ENCODE assay signal across 8 mouse cellular contexts in the genomic region with DNA sequence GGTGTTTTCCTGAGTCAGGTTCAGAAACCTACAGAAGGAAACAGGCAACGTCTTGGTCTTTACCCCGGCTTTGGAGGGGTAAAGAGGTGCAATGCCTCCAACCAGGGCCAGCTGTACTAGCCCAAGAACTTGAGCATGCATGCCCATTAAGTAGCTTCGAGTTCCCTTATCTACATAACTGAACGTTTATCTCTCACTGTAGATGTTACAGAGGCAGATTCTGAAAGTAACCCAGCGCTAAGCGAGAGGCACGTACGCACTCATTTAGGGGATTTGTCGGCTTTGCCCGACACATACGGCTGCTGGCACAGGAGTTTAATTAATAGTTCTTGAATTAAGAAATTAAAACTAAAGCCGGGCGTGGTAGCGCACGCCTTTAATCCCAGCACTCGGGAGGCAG. TPM values are rescaled to one million over a fixed set of nuclear protein-coding genes. Genes with fewer than 3 reads are reported as not detected.
DNase-seq lines count a peak whose midpoint lies in the region; ATAC-seq lines count a peak whose summit lies in the region.

No protein-coding gene starts in this region.

- H3K79me2 ChIP-seq in macrophage (ENCODE audit: inconsistent target) = no peaks in the 10 kb centered on the region

- intact Hi-C loops in left cerebral cortex, postnatal 36 days (cut with DNase I) = no loop called here

- no peaks in the 10 kb centered on the region for H3K36me3 ChIP-seq in heart, embryonic 10.5 days
- no peaks in the 10 kb centered on the region for H3K36me3 ChIP-seq in forebrain, embryonic 14.5 days (ENCODE audit: control insufficient read depth, insufficient read depth, low read length)
- no peaks in the 10 kb centered on the region for H3K36me3 ChIP-seq in macrophage (ENCODE audit: inconsistent target)

- peaks cover 12% of the 10 kb centered on the region for H3K4me1 ChIP-seq in heart, embryonic 10.5 days
- H3K4me1 ChIP-seq in forebrain, embryonic 14.5 days (ENCODE audit: control insufficient read depth, insufficient read depth, low read length) = 0 out of 2 replicates have a peak, but pooled peaks cover 3% of the 10 kb centered on the region

- H3K9me3 ChIP-seq in heart, embryonic 10.5 days = no peaks in the 10 kb centered on the region
- no peaks in the 10 kb centered on the region for H3K9me3 ChIP-seq in forebrain, embryonic 14.5 days (replicated peaks; ENCODE audit: control insufficient read depth, low read length)

- no peak for DNase-seq in heart, embryonic 10.5 days (ENCODE audit: low spot score)
- no peak for DNase-seq in heart, adult 18-20 months
- peak; percentile 47 for DNase-seq in CD4-positive, CD25-positive, alpha-beta regulatory T cell, adult 2 months (ENCODE audit: low read depth, low spot score)
- DNase-seq in forebrain, embryonic 14.5 days (ENCODE audit: low spot score) = peak; percentile 18
- no peak for DNase-seq in frontal cortex, adult 2 months (ENCODE audit: extremely low spot score in 1 of 2, low spot score in 1 of 2)
- DNase-seq in left cerebral cortex, postnatal 36 days (ENCODE audit: low spot score in 2 of 2) = no peak
- no peak for DNase-seq in right cerebral cortex, postnatal 25 days

- no peaks in the 10 kb centered on the region for H3K27me3 ChIP-seq in heart, embryonic 10.5 days (ENCODE audit: insufficient read depth, poor library complexity, severe bottlenecking)
- no peaks in the 10 kb centered on the region for H3K27me3 ChIP-seq in forebrain, embryonic 14.5 days (replicated peaks; ENCODE audit: control insufficient read depth, insufficient read depth, low read length)

- H3K27ac ChIP-seq in heart, embryonic 10.5 days = peak overlapping the region; percentile 93
- no peak overlapping the region for H3K27ac ChIP-seq in forebrain, embryonic 14.5 days (ENCODE audit: low read depth, low read length)
- no peak overlapping the region for H3K27ac ChIP-seq in macrophage

- 19% methylated on average over 16 of the region's 16 CpGs for WGBS in heart, embryonic 10.5 days
- 32% methylated on average over 16 of the region's 16 CpGs for WGBS in forebrain, embryonic 14.5 days
- 3% methylated on average over 16 of the region's 16 CpGs for WGBS in macrophage (ENCODE audit: missing documents)

- ATAC-seq in forebrain, embryonic 14.5 days = no peak; the same call in 1 of the 2 replicates

- H3K4me3 ChIP-seq in heart, embryonic 10.5 days = peak overlapping the region; percentile 81
- H3K4me3 ChIP-seq in forebrain, embryonic 14.5 days (ENCODE audit: low read depth, low read length) = peak overlapping the region; percentile 65
- H3K4me3 ChIP-seq in macrophage (ENCODE audit: inconsistent target) = peak overlapping the region; percentile 60

- H3K9ac ChIP-seq in forebrain, embryonic 14.5 days (ENCODE audit: low read length) = peak overlapping the region; percentile 81

- H3K4me2 ChIP-seq in forebrain, embryonic 14.5 days (ENCODE audit: low read length) = peak overlapping the region; percentile 55

RNA-seq across cellular contexts. Expression of gene Prpf40b, which starts 0.6 kb away (rescaled TPM):
- polyA plus RNA-seq in heart, embryonic 10.5 days (2016; fragmentation: Nextera tagmentation; extraction: Ambion mirVana) = 40.0 and 54.7 TPM in 2 replicates
- 10 to 100 TPM; 18.2 to 19.4 TPM for total RNA-seq in heart, adult 18-20 months (2021)
- 57.2 and 81.8 TPM in 2 replicates for polyA plus RNA-seq in forebrain, embryonic 14.5 days (2014; fragmentation: Nextera tagmentation; extraction: Ambion mirVana)
- 100 to 1,000 TPM in 2 of 26 experiments, 10 to 100 TPM in 24; 23.8 to 123 (median 63.9) TPM for total RNA-seq in macrophage (2018; cell fraction: chromatin; rRNA removed)
- total RNA-seq in macrophage (2018; cell fraction: cytosol; rRNA removed) = 1 to 10 TPM; 2.8 to 8.8 (median 5.8) TPM
- 10 to 100 TPM in 25 of 26 experiments, 1 to 10 TPM in 1; 9.4 to 58.6 (median 23.4) TPM for total RNA-seq in macrophage (2018; cell fraction: nucleus; rRNA removed)
- polyA plus RNA-seq in macrophage (2018) = 6.5 to 9.7 TPM (median 7.5 TPM) in 3 replicates
- 163 and 182 TPM in 2 replicates for polyA plus RNA-seq in frontal cortex, adult 2 months (2012; rRNA removed)
- 100 to 1,000 TPM in 1 of 2 experiments, 10 to 100 TPM in 1; 88.1 to 104 TPM for total RNA-seq in left cerebral cortex, postnatal 36 days (2021)

RNA-seq across cellular contexts. Expression of gene Fam186b, which starts 1.4 kb away (rescaled TPM):
- polyA plus RNA-seq in heart, embryonic 10.5 days (2016; fragmentation: Nextera tagmentation; extraction: Ambion mirVana) = 0.19 and 0.37 TPM in 2 replicates
- total RNA-seq in heart, adult 18-20 months (2021) = not detected
- polyA plus RNA-seq in forebrain, embryonic 14.5 days (2014; fragmentation: Nextera tagmentation; extraction: Ambion mirVana) = 0.11 and 0.52 TPM in 2 replicates
- total RNA-seq in macrophage (2018; cell fraction: chromatin; rRNA removed) = not detected
- total RNA-seq in macrophage (2018; cell fraction: cytosol; rRNA removed) = not detected
- 1 to 10 TPM in 1 of 26 experiments, not detected in 25; 1.3 TPM for total RNA-seq in macrophage (2018; cell fraction: nucleus; rRNA removed)
- not detected in 3 replicates for polyA plus RNA-seq in macrophage (2018)
- polyA plus RNA-seq in frontal cortex, adult 2 months (2012; rRNA removed) = 1.5 and 1.7 TPM in 2 replicates
- total RNA-seq in left cerebral cortex, postnatal 36 days (2021) = 1 to 10 TPM; 1.7 to 1.8 TPM

RNA-seq across cellular contexts. Expression of gene Mcrs1, which starts 42.5 kb away (rescaled TPM):
- polyA plus RNA-seq in heart, embryonic 10.5 days (2016; fragmentation: Nextera tagmentation; extraction: Ambion mirVana) = 174 and 196 TPM in 2 replicates
- total RNA-seq in heart, adult 18-20 months (2021) = 10 to 100 TPM; 37.3 to 40.1 TPM
- polyA plus RNA-seq in forebrain, embryonic 14.5 days (2014; fragmentation: Nextera tagmentation; extraction: Ambion mirVana) = 241 and 247 TPM in 2 replicates
- 10 to 100 TPM; 18.8 to 46.4 (median 28.7) TPM for total RNA-seq in macrophage (2018; cell fraction: chromatin; rRNA removed)
- total RNA-seq in macrophage (2018; cell fraction: cytosol; rRNA removed) = 10 to 100 TPM; 24.3 to 34.2 (median 28.0) TPM
- 10 to 100 TPM; 14.2 to 32.7 (median 22.4) TPM for total RNA-seq in macrophage (2018; cell fraction: nucleus; rRNA removed)
- polyA plus RNA-seq in macrophage (2018) = 13.4 to 26.0 TPM (median 25.2 TPM) in 3 replicates
- polyA plus RNA-seq in frontal cortex, adult 2 months (2012; rRNA removed) = 121 and 122 TPM in 2 replicates
- 10 to 100 TPM; 80.9 to 91.9 TPM for total RNA-seq in left cerebral cortex, postnatal 36 days (2021)

Comparison
In these comparisons a context has a peak if more than half of its experiments do, and no peak if none do; other contexts are left out.
1. DNase-seq: peak in CD4-positive, CD25-positive, alpha-beta regulatory T cell, adult 2 months (single experiment) and forebrain, embryonic 14.5 days (single experiment); none in heart, embryonic 10.5 days (single experiment), heart, adult 18-20 months (0 of 2), frontal cortex, adult 2 months (0 of 2), left cerebral cortex, postnatal 36 days (0 of 2) and right cerebral cortex, postnatal 25 days (single experiment).
2. Peak in every context shown above with its lines, with median percentiles within 50 percentile points of each other: H3K4me3 ChIP-seq.